Mouse (Mus musculus) thymus, postnatal 14 days (tissue): Measurements from ENCODE around the gene Tas1r3.

Source experiments
- DNase-seq: peaks from one replicate; pipeline ENCODE4 v3.0.0; 2021

The Tas1r3 gene

GRCm38 (mm10) chr4:155863001-155863400 lies at the start of gene Tas1r3:
Gene Tas1r3, minus strand, starts transcription at chr4:155863362.
- DNase-seq, result no peak

GRCm38 (mm10) chr4:155908751-155909150 lies 45.6 kb upstream of the Tas1r3 start:
- DNase-seq, result no peak

GRCm38 (mm10) chr4:155908281-155908680 lies 45.1 kb upstream of the Tas1r3 start:
- DNase-seq, result no peak

- DNase-seq, result no peak
Measured at GRCm38 (mm10) chr4:155907003-155907402, 43.8 kb upstream of the Tas1r3 start.

- DNase-seq, result no peak
Measured at GRCm38 (mm10) chr4:155906125-155906524, 43.0 kb upstream of the Tas1r3 start.

DNA sequence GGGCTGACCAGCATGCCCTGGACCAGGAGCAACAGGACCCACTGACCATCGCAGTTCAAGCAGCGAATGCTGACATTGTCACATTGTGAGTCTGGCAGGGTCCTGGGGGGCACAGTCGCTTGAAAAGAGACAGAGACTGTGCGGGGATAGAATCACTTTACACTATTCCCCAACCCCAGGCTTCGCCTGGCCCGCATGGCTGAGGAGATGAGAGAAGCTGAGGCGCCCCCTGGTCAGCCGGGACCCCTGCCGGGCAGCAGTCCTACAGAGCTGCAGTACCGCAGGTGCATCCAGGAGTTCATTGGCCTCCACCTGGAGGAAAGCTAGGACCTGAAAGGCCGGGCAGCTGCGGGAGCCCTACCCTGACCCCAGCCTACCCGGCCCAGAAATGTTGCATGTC lies 42.5 kb upstream of the Tas1r3 start:
- no peak for DNase-seq

- no peak for DNase-seq
Measured at GRCm38 (mm10) chr4:155904318-155905102, 41.3 kb upstream of the Tas1r3 start.

DNA sequence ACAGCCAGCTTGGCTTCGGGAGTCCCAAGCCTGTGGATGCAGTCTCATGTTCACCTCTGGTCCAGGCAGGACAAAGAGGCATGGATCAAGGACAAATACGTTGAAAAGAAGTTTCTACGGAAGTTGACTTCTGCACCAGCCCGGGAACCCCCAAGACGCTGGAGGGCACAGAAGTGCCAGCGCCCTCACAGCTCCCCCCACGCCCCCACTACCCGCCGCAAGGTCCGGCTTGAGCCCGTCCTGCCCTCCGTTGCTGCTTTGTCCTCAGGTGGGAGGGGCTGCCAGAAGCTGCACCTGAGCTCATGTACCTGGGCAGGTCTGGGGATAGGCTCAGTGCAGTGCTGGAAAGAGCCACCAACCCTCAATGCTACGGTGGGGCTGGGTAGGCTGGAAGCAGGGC lies 40.1 kb upstream of the Tas1r3 start:
- DNase-seq, result no peak

DNA sequence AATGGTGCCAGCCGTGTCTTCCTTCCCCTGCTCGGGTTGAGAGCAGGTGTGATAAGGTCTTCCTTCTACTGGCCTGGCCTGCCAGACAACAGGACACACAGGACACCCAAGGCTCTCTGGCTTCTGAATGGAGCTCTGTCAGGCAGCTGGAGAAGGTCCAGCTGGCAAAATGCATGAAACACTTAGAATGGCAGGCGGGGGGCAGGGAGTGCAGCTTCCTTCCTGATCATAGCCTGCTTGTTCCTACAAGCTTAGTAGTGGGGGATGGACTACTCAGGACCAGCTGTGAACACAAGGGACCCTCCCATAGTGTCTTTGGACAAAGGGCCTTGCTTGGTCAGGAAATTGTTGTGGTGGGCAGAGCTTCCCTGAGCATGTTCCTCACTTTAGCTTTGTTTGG lies 38.0 kb upstream of the Tas1r3 start:
- no peak for DNase-seq

DNA sequence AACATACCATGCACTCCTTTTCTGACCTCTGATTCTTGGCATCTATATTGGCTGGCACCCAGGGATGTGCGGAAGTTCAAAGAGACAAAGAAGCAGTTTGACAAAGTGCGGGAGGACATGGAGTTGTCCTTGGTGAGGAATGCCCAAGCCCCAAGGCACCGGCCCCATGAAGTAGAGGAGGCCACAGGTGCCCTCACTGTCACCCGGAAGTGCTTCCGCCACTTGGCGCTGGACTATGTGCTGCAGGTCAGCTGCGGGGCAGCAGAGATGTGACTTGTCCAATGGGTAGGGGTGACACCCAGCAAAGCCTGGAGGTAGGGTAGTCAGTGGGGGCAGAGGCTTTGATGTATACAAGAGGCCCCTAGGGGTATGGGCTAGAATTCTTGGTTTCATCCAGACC lies 36.2 kb upstream of the Tas1r3 start:
- DNase-seq, result no peak

DNA sequence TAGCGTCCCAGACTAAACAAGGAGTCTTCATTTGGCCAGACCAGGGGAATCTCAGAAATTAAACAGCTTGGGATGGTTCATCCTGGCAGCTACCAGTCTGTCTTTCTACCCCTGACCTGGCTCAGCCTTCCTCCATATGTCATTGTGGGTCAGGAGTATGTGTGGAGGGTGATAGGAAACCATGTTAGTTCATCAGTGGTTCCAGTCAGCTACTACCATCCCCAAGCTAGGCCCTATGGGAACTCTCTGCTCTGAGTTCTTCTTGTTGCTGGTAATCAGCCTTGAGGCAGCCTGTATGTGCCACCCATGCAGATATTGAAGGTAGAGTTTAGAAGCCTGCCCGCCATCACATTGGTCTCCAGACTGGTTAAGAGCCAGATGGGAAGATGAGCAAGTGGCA lies 35.2 kb upstream of the Tas1r3 start:
- no peak for DNase-seq

DNA sequence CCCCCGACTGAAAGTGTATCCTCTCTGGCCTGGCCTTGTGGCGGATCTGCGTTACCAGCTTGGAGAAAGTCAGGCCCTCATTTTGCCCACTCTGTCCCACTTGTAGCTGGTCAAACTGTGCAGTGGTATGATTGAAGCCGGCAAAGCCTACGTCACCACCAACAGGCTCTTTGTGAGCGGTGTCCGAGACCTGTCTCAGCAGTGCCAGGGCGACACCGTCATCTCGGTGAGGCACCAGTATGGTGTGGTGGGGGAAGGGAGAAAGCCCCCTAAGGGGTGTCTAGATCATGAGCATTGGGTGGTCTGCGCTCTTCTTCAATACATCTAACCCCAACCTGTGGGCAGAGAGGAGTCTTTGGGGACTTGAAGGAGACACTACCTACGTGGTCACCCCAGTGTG lies 33.3 kb upstream of the Tas1r3 start:
- no peak for DNase-seq

DNA sequence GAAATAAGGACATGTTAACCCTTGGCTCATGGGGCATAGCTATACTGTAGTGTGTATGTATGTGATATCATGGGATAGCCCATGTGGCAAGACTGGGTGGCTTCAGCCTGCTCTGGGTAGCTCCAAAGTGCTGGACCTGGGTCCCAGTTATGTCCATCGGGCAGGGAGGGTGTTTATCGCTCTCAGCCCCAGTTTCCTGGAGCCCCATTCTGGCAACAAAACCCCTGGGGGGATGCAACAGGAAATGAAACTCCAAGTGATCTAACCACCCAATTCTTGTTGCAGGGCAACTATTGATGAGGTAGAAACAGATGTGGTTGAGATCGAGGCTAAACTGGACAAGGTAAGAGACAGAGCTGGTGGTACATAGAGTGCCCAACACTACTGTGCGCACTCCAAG lies 32.7 kb upstream of the Tas1r3 start:
- DNase-seq, result peak; percentile 3

DNA sequence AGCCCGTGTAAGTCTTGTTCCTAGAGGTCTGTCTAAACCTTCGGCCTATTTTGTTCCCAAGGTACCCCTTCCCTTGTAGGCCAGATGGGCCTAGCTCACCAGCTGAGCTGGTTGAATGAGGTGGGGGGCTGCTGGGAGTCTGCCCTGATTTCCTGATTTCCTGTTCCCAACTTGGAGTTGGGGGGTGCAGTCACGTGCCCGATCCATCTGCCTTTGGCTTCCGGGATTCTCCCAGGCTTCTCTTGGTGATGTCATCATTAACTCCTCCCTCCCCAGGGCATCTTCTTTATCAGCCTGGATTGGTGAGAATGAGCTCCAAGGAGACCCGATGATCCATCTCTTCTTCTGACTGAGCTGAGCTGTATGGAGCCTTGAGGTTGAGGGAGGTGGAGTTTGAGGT lies 32.1 kb upstream of the Tas1r3 start:
- peak; percentile 5 for DNase-seq

DNA sequence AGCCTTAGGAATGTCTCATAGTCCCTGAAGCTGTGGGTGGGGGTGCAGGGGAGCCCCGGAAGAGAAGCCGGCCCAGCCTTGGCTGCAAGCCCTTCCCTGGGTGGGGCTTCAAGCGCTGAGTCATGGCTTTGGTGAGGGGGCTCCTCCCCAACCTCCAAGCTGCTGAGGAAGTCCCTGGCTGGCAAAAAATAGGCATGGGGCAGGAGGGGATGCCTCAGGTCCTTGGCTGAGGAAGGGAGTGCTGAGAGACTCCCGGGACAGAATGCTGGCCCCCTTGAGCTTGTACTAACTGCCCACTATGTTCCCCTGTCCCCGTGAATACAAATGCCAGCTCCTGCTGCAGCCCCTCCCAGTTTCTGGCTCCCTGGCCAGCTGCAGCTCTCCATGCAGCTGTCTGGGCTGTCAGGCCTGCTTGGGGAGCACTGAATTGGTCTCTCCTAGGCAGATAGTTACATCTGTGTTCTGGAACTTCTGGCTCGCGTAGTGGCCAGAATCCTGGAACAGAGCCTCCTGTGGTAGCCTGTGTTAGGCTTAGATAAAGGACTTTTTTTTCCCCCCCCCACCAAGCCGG lies 31.2 kb upstream of the Tas1r3 start:
- peak; percentile 77 for DNase-seq

DNA sequence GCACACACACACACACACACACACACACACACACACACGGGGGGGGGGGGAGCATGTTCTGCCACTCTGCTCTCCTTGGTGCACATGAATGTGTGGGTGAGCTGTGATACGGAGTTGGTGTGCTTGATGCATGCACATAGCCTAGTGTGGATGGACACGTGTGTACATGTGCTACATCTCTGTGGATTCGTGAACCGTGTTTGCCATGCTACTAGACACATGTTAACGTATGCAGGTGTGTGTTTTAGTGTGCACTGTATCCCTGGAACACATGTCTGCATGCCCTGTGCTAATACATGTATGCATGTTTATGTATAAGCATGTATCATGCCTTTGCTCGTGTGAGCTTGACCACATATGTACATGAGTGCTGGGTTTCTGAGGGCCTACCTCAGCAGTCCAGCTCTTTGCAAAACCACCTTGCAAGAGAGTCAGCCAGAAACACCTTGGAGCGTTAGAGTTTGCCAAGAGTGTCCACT lies 30.1 kb upstream of the Tas1r3 start:
- DNase-seq, result peak; percentile 2

DNA sequence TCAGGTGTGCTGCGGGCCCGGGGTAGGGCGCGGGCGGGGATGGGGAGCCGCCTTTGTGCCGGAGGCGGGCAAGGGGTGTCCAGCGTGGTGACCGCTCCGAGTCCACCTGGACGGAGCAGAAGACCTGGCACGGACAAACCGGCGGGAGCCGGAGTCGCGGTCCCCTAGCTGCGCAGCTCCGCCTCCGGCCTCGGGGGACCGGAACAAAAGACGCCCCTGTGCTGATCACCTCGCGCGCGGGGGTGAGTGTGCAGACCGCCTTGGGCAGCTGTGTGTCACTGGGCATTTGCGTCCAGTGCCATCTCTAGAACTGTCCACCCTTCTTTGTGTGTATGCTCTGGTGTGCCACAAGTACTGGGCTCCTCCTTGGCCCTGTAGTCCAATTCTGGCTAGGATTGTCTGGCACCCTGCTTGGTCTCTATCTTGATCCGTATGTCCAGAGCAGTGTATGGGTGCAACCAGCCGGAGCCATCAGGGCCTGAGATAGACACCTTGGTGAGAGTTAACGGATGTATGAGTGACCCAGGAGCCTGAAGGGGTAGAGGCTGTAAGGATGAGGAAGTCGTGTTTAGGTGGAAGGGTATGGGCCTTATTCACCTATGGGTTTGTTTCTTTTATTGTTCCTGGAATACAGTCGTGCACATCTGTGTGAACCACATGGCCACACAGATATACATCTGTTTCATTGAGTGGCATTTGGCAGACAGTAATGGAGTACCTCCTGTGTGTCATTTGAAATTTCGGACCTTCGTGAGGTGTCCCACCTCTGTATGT lies 29.5 kb upstream of the Tas1r3 start:
- peak; percentile 63 for DNase-seq

DNA sequence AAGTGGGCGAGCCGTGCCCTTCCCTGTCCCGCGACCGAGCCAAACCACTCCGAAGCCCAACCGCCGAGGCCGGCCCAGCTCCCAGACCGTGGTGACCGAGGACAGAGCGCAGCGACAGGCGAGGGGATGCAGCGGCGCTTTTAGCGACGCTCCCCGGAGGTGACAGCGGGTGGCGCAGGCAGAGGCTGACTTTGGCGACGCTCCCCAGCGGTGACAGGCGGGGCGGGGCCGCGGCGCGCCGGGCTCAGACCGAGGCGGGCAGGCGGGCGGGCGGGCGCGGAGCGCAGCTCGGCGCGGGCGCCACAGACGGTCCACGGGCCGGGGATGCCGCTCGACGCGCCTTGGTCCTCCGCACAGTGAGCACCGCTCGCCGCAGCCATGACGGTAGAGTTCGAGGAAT lies 28.9 kb upstream of the Tas1r3 start:
- peak; percentile 91 for DNase-seq

DNA sequence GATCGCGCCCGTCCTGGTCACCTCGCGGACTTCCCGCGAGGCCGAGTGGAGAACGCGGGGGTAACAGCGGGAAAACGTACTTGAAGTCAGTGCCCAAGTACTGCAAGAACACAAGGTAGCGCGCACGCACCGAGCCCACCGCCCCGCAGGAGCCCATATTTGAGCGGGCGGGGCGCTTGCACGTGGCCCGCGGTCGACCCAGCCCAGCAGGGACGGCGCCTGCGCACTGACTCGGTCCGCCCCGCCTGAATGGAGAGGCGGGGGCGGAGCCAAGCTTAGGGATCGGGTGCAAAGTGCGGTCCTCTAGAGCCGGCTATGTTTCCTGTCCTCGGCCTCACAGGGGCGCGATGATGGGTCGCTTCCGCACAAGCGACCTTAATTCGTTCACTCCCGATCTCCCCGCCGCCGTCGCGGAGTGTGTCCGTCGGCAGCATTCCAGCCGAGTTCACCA lies 28.4 kb upstream of the Tas1r3 start, which contains the start of the genes Pusl1 and Acap3:
Gene Pusl1, minus strand, starts transcription at position 231 of the 451 bp plus-strand sequence.
Gene Acap3, plus strand, starts transcription at position 272 of the 451 bp plus-strand sequence.
- peak; percentile 99 for DNase-seq

DNA sequence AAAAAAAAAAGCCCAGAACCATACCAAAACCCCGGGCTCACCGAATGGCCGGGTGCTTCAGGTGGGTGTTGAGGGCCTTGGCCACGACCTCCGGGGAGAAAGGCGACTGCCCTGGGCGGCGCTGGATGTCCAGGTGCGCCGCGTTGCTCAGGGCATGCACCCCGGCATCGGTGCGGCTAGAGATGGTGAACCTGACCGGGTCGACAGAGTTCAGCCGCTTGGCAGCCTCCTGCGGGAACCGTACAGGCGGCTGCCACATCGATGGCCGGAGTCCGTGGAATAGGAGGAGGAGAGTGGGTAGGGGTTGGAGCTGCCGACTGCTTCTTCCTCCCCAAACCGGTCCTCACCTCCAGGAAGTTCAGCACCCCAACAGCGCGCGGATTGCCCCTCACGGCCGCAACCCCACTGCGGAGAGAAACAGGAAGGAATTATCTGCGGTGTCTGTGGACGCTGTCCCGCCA lies 27.9 kb upstream of the Tas1r3 start:
- DNase-seq, result no peak

DNA sequence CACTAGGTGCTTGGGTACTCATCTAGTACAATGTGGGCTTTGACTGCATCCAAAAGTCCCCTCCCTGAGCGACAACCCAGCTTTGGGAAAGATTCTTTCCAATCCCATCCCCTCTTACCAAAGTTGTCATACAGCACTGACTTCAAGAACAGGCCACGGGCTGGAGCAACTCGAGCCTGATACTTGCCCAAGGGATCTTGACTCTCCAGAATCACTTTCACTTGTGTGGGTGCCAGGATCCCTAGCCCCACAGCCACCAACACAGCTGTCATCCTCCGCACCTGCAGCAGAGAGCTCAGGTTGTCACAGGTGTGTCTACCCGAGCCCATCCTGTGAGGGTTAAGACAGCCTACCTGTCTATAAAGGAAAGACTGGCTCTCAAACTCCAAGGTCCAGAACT lies 26.2 kb upstream of the Tas1r3 start:
- no peak for DNase-seq

- DNase-seq, result no peak
Measured at GRCm38 (mm10) chr4:155888181-155888580, 25.0 kb upstream of the Tas1r3 start.

DNA sequence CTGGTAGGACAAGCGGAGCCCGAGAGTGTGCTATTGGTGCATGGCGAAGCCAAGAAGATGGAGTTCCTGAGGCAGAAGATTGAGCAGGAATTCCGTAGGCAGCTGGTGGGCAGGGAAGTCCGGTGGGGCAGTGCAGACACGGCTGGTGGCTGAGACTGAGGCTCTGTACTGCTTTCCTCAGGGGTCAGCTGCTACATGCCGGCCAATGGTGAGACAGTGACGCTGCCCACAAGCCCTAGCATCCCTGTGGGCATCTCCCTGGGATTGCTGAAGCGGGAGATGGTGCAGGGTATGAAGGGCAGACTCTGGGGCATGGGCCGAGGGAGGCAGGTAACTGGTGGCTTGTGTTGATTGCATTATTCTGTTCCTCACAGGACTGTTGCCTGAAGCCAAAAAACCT lies 24.5 kb upstream of the Tas1r3 start:
- DNase-seq, result no peak
